Mouse (Mus musculus): ENCODE measurements around the gene Gm48552. TPM values are rescaled to one million over a fixed set of nuclear protein-coding genes. Genes with fewer than 3 reads are reported as not detected.

Gene Gm48552
- polyA plus RNA-seq (2016; fragmentation: Nextera tagmentation; extraction: Ambion mirVana), result 0.71 and 0.98 TPM in 2 replicates

DNA sequence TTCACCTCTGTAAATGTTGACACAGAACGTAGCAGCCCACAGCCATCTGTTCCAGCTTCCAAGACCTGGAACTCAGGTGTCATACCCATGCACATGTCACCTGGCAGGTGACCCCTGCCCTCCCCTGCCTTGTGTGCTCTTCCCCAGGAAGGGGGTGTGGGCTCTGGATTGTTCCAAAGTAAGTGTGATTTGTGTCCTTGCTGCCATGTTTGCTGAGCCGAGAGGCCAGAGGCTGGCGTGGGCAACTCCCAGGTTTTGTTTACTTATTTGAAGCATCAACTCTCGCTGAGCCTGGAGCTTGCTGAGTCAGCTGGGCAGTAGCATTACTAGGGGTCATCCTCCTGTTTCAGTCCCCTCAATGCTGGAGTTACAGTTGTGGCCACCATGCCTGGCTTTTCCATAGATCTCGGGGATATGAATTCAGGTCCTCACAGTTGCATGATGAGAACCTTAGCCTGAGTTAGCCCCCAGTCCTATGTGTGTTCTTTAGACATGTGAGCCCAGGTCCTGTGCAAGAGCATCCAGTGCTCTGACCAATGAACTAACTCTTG is at the start of gene Gm48552:
Gm48552 (plus strand) TSS at position 501 of the 551 bp plus-strand sequence.
- Histone ChIP-seq H3K27me3 (replicated peaks) (no peaks in the 10 kb centered on the region), H3K4me1 (peaks cover 51% of the 10 kb centered on the region), H3K9ac (no peak within 1 kb of the TSS), H3K27ac (peak within 1 kb of the TSS; percentile 52), H3K4me3 (no peak within 1 kb of the TSS), H3K4me2 (no peak within 1 kb of the TSS), H3K9me3 (replicated peaks) (no peaks in the 10 kb centered on the region), H3K36me3 (peaks cover 48% of the 10 kb centered on the region)
- WGBS (ENCODE audit: insufficient replicate concordance), result 77% methylated on average over 5 of the region's 5 CpGs
- no peak for ATAC-seq

DNA sequence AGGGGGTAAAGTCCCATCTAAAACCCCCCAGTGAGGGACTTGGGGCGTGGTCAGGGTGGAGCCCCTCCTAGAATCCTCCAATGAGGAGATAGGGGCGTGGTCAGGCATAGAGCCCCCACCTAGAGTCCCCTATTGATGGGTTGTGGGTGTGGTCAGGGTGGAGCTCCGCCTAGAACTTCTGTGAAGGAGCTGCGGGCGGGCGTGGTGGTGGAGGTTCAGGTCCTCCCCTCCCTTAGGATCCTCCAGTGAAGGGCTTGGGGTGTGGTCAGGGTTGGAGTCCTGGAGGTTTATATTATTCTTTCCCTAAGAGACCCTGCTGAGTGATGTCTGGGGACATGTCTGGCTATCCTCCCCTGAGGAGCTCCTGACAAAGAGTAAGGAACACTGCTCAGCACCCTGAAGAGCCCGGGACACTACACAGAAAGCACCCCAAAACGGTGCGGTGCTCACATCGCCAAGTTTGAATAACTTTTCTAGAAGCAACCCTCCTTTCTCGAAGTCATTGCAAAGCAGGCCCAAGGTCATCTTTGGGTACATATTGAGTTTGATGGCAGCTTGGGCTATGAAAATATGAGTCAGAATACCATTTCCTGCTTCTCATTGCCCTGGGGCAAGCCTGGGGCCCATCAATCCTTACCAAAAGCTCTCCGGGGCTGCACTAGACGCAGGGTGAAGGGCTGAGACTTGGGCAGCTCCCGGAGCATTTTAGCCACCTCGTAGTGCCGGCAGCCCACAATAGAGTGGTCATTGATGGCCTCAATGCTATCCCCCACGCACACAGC is 48.1 kb upstream of the Gm48552 start:
- H3K9me3 ChIP-seq (replicated peaks), result no peaks in the 10 kb centered on the region
- H3K9ac ChIP-seq, result no peak overlapping the region
- no peak overlapping the region for H3K4me3 ChIP-seq
- 37% methylated on average over 17 of the region's 17 CpGs for WGBS (ENCODE audit: insufficient replicate concordance)
- H3K27me3 ChIP-seq (replicated peaks), result peaks cover 77% of the 10 kb centered on the region
- no peaks in the 10 kb centered on the region for H3K36me3 ChIP-seq
- ATAC-seq, result peak; percentile 64; the same call in 1 of the 2 replicates
- H3K27ac ChIP-seq, result no peak overlapping the region
- H3K4me2 ChIP-seq, result 0 out of 2 replicates have a peak overlapping the region, but pooled peaks have one; percentile 10
- H3K4me1 ChIP-seq, result peaks cover 38% of the 10 kb centered on the region

DNA sequence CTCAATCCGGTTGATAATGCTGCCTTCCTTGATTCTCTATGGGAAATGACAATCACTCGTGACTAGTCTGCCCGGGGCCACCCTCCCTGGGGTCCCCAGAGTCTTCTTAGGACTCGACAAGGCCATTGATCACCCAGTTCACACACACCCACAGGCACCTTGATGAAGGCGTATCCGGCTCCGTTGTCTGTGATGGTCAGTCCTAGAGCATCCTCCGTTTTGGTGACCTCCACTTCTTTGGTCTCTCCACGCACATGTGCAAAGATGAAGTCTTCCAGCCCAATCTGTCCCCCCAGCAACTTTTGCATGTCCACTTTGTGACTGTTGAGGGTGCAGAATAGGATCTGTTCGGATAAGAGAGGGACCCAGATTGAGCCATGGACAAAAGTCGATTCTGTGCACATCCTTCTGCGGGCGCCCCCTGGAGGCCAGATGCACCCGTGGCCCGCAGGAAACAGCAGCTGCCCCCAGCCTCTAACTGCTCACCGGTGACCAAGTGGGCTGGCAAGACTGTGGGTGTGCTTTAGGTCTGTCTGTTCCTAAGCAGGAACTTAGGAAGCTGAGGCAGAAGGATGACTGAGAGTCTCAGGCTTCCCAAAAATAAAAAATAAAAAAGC is 47.4 kb upstream of the Gm48552 start:
- Histone ChIP-seq H3K9me3 (replicated peaks) (no peaks in the 10 kb centered on the region), H3K4me3 (no peak overlapping the region), H3K9ac (no peak overlapping the region), H3K36me3 (no peaks in the 10 kb centered on the region), H3K27me3 (replicated peaks) (peaks cover 78% of the 10 kb centered on the region), H3K27ac (no peak overlapping the region), H3K4me1 (peaks cover 40% of the 10 kb centered on the region), H3K4me2 (no peak overlapping the region)
- WGBS (ENCODE audit: insufficient replicate concordance), result 30% methylated on average over 16 of the region's 16 CpGs
- ATAC-seq, result no peak

GRCm38 (mm10) chr10:81342686-81343505 is 45.9 kb upstream of the Gm48552 start, which contains the start of gene Gipc3:
Gipc3 (minus strand) TSS chr10:81343266.
- Histone ChIP-seq H3K4me2 (peak within 1 kb of the TSS; percentile 78), H3K4me3 (peak within 1 kb of the TSS; percentile 57), H3K9ac (peak within 1 kb of the TSS; percentile 63), H3K36me3 (peaks cover 8% of the 10 kb centered on the region), H3K9me3 (replicated peaks) (no peaks in the 10 kb centered on the region), H3K27me3 (replicated peaks) (peaks cover 64% of the 10 kb centered on the region), H3K4me1 (peaks cover 54% of the 10 kb centered on the region), H3K27ac (no peak within 1 kb of the TSS)
- WGBS (ENCODE audit: insufficient replicate concordance), result 7% methylated on average over 38 of the region's 67 CpGs
- no peak for ATAC-seq

GRCm38 (mm10) chr10:81344421-81345161 is 44.2 kb upstream of the Gm48552 start:
- Histone ChIP-seq H3K27me3 (replicated peaks) (peaks cover 54% of the 10 kb centered on the region), H3K27ac (no peak overlapping the region), H3K4me3 (no peak overlapping the region), H3K9me3 (replicated peaks) (no peaks in the 10 kb centered on the region), H3K9ac (no peak overlapping the region), H3K4me2 (no peak overlapping the region), H3K36me3 (peaks cover 19% of the 10 kb centered on the region), H3K4me1 (peaks cover 71% of the 10 kb centered on the region)
- ATAC-seq, result no peak
- WGBS (ENCODE audit: insufficient replicate concordance), result 50% methylated on average over 8 of the region's 8 CpGs

DNA sequence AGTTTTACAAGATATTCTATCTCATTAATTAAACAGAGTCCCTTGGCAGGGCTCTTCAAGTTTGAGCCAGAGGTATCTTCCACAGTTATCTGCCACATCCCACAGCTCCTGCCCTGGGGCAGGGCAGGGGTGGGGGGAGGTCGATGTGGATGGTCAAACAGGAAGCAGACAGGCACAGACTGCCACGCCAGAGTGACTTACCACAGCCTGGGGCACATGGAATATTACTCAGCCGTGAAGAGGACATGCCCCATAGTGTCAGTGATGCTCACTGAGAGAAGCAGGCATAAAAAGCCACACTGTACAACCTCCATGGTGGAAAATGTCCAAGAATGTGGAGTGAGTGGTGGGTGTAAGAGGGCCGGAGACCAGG is 43.7 kb upstream of the Gm48552 start:
- no peak overlapping the region for H3K4me2 ChIP-seq
- peaks cover 73% of the 10 kb centered on the region for H3K4me1 ChIP-seq
- peaks cover 19% of the 10 kb centered on the region for H3K36me3 ChIP-seq
- H3K27me3 ChIP-seq (replicated peaks), result peaks cover 54% of the 10 kb centered on the region
- H3K4me3 ChIP-seq, result no peak overlapping the region
- WGBS (ENCODE audit: insufficient replicate concordance), result 60% methylated on average over 4 of the region's 4 CpGs
- no peak for ATAC-seq
- H3K9ac ChIP-seq, result no peak overlapping the region
- H3K27ac ChIP-seq, result no peak overlapping the region
- H3K9me3 ChIP-seq (replicated peaks), result no peaks in the 10 kb centered on the region

DNA sequence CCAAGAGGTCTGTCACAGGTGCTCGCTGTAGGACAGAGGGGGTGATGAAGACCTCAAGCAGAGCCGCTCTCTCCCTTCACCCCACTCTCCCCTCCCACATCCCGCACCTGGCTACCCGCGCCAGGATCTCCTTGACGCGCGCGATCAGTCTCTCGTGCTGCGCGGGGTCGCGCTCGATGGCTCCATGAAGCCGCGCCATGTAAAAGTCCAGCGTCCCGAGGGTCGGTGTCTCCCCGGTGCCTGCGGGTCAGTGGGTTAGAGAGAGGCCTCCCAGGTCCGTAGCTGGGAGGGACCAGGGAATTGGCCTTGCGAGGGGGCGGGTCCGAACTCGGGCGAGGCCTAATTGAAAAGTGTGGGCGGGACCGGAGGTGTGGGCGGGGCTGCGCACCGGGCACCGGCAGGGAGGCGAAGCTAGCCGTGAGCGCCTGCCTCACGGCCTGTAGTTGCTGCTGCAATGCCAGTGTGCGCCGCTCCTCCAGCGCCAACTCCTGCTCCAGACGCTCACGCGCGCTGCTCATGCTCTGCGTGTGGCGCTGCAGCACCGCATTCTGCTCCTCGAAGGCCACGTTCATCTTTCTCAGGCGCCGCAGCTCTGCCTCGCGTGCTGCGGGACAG is 42.2 kb upstream of the Gm48552 start:
- peak overlapping the region; percentile 46 for H3K9ac ChIP-seq
- H3K27ac ChIP-seq, result peak overlapping the region; percentile 69; the same call in 1 of the 2 replicates
- ATAC-seq, result peak; percentile 20; the same call in 1 of the 2 replicates
- WGBS (ENCODE audit: insufficient replicate concordance), result 9% methylated on average over 54 of the region's 55 CpGs
- peaks cover 48% of the 10 kb centered on the region for H3K27me3 ChIP-seq (replicated peaks)
- H3K4me3 ChIP-seq, result peak overlapping the region; percentile 45
- peaks cover 19% of the 10 kb centered on the region for H3K36me3 ChIP-seq
- H3K4me1 ChIP-seq, result peaks cover 67% of the 10 kb centered on the region
- H3K4me2 ChIP-seq, result peak overlapping the region; percentile 77
- H3K9me3 ChIP-seq (replicated peaks), result no peaks in the 10 kb centered on the region

DNA sequence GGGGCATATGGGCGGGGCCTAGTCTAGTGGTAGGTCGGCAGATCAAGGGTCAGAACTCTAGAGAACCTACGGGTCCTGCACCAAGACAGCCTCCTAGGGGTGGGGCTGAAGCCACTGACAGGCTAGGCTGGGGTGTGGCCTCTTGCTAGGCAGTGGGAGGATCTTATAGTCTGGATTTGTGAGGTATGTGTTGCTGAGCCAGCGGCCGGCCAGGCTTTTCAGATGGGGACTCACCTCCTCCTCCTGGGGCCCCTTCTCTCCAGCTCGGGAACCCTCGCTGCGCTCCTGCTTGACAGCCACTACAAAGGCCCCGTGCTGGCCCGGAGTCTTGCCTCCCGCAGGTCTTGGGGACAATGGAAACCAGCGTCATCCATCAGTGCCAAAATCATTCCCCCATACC is 39.7 kb upstream of the Gm48552 start:
- WGBS (ENCODE audit: insufficient replicate concordance), result 5% methylated on average over 12 of the region's 12 CpGs
- Histone ChIP-seq H3K36me3 (peaks cover 19% of the 10 kb centered on the region), H3K4me3 (peak overlapping the region; percentile 83)

GRCm38 (mm10) chr10:81349961-81350350 is 38.8 kb upstream of the Gm48552 start:
- WGBS (ENCODE audit: insufficient replicate concordance), result under 1% methylated on average over 29 of the region's 29 CpGs
- ATAC-seq, result no peak; the same call in 1 of the 2 replicates

More for the DNA sequence above, 39.7 kb upstream of the Gm48552 start:
- peak overlapping the region; percentile 90 for H3K27ac ChIP-seq
- peak overlapping the region; percentile 95 for H3K4me2 ChIP-seq
- H3K4me1 ChIP-seq, result peaks cover 70% of the 10 kb centered on the region
- no peaks in the 10 kb centered on the region for H3K9me3 ChIP-seq (replicated peaks)
- ATAC-seq, result peak; percentile 50
- peaks cover 23% of the 10 kb centered on the region for H3K27me3 ChIP-seq (replicated peaks)
- H3K9ac ChIP-seq, result peak overlapping the region; percentile 91

GRCm38 (mm10) chr10:81350351-81351063 is 38.3 kb upstream of the Gm48552 start, which contains the start of gene Hmg20b:
Hmg20b (minus strand) TSS chr10:81350480.
- Histone ChIP-seq H3K4me1 (peaks cover 81% of the 10 kb centered on the region), H3K4me3 (peak within 1 kb of the TSS; percentile 83), H3K9me3 (replicated peaks) (no peaks in the 10 kb centered on the region), H3K36me3 (peaks cover 19% of the 10 kb centered on the region), H3K27ac (peak within 1 kb of the TSS; percentile 91), H3K9ac (peak within 1 kb of the TSS; percentile 91), H3K27me3 (replicated peaks) (peaks cover 10% of the 10 kb centered on the region), H3K4me2 (peak within 1 kb of the TSS; percentile 95)
- ATAC-seq, result peak; percentile 91
- under 1% methylated on average over 54 of the region's 54 CpGs for WGBS (ENCODE audit: insufficient replicate concordance)

More at GRCm38 (mm10) chr10:81349961-81350350, 38.8 kb upstream of the Gm48552 start:
- H3K36me3 ChIP-seq, result peaks cover 19% of the 10 kb centered on the region
- H3K4me3 ChIP-seq, result peak overlapping the region; percentile 83
- H3K9me3 ChIP-seq (replicated peaks), result no peaks in the 10 kb centered on the region
- H3K4me2 ChIP-seq, result peak overlapping the region; percentile 95
- peak overlapping the region; percentile 90 for H3K27ac ChIP-seq
- peaks cover 78% of the 10 kb centered on the region for H3K4me1 ChIP-seq
- peak overlapping the region; percentile 91 for H3K9ac ChIP-seq
- peaks cover 15% of the 10 kb centered on the region for H3K27me3 ChIP-seq (replicated peaks)

Data from liver, embryonic 12.5 days (tissue).